Mouse (Mus musculus) stomach, embryonic 15.5 days (tissue): ENCODE measurements around the gene Rbm45. TPM values are rescaled to one million over a fixed set of nuclear protein-coding genes. Genes with fewer than 3 reads are reported as not detected.
A peak's percentile ranks its signal among the peaks of the same experiment; 100 is the strongest.

Experiments used
- ATAC-seq: fragments of 200-750 bp; cut with Nextera tagmentation; 2 replicates; pipeline ENCODE4 v1.8.0; 2017; ENCODE audit warnings: low read depth, moderate number of reproducible peaks, moderate TSS enrichment; ENCODE audit not compliant: insufficient read depth, low FRiP score
- H3K27ac ChIP-seq: fragments of 300-500 bp; sonication (generic); 2 replicates; pipeline ENCODE4 v1.5.1; 2015; ENCODE audit warnings: mild to moderate bottlenecking, inconsistent platforms
- H3K27me3 ChIP-seq: fragments of 300-500 bp; sonication (generic); replicated peaks from 2 replicates; pipeline ENCODE4 v1.6.1; 2015; ENCODE audit warnings: inconsistent platforms
- H3K36me3 ChIP-seq: fragments of 300-500 bp; sonication (generic); 2 replicates; pipeline ENCODE4 v1.6.1; 2015; ENCODE audit warnings: inconsistent platforms
- H3K4me1 ChIP-seq: fragments of 300-500 bp; sonication (generic); 2 replicates; pipeline ENCODE4 v1.6.1; 2015; ENCODE audit warnings: inconsistent platforms
- H3K4me2 ChIP-seq: fragments of 300-500 bp; sonication (generic); 2 replicates; pipeline ENCODE4 v1.6.1; 2015; ENCODE audit warnings: mild to moderate bottlenecking, inconsistent platforms
- H3K4me3 ChIP-seq: fragments of 300-500 bp; sonication (generic); replicated peaks from 2 replicates; pipeline ENCODE4 v1.5.1; 2015; ENCODE audit warnings: inconsistent platforms
- H3K9ac ChIP-seq: fragments of 300-500 bp; sonication (generic); 2 replicates; pipeline ENCODE4 v1.6.1; 2015; ENCODE audit warnings: inconsistent platforms
- H3K9me3 ChIP-seq: fragments of 300-500 bp; sonication (generic); 2 replicates; pipeline ENCODE4 v1.6.1; 2016; ENCODE audit warnings: inconsistent platforms
- WGBS: fragments of 180-500 bp; shearing (Covaris S2); methylation state at CpG from one replicate; pipeline ENCODE4 v1.1.7; 2015; 5-methylcytosine and 5-hydroxymethylcytosine counted together
- polyA plus RNA-seq: library from polyadenylated mRNA; unstranded; fragments of >200 nt; fragmentation: Nextera tagmentation; extraction: Ambion mirVana; gene quantifications from 2 replicates; pipeline ENCODE4 v1.2.1, GENCODE M21; 2015

Gene Rbm45
- polyA plus RNA-seq, 1 experiment from 2014 or later: 14.1 TPM

GRCm38 (mm10) chr2:76360226-76360625 is 9.6 kb upstream of the Rbm45 start, which contains the start of gene Cyct:
Gene Cyct, minus strand, starts transcription at chr2:76360450.
- no peaks in the 10 kb centered on the region for H3K4me1 ChIP-seq
- WGBS: 85% methylated on average over 11 of the region's 11 CpGs
- no peaks in the 10 kb centered on the region for H3K9me3 ChIP-seq
- no peak within 1 kb of the TSS for H3K4me2 ChIP-seq
- no peak within 1 kb of the TSS for H3K9ac ChIP-seq
- H3K4me3 ChIP-seq: no peak within 1 kb of the TSS
- ATAC-seq: no peak
- H3K36me3 ChIP-seq: no peaks in the 10 kb centered on the region
- H3K27ac ChIP-seq: no peak within 1 kb of the TSS
- no peaks in the 10 kb centered on the region for H3K27me3 ChIP-seq

- no peak for ATAC-seq
- H3K4me3 ChIP-seq: no peak overlapping the region
- no peaks in the 10 kb centered on the region for H3K36me3 ChIP-seq
- H3K27me3 ChIP-seq: no peaks in the 10 kb centered on the region
- H3K27ac ChIP-seq: no peak overlapping the region
- no peak overlapping the region for H3K9ac ChIP-seq
- H3K9me3 ChIP-seq: no peaks in the 10 kb centered on the region
- 42% methylated on average over 2 of the region's 2 CpGs for WGBS
- no peaks in the 10 kb centered on the region for H3K4me1 ChIP-seq
- no peak overlapping the region for H3K4me2 ChIP-seq
These were observed 7.7 kb upstream of the Rbm45 start for GRCm38 (mm10) chr2:76362111-76362510.

GRCm38 (mm10) chr2:76365811-76366210 is 4.0 kb upstream of the Rbm45 start:
- no peaks in the 10 kb centered on the region for H3K36me3 ChIP-seq
- peaks cover under 1% of the 10 kb centered on the region; the same call in 1 of the 2 replicates for H3K4me1 ChIP-seq
- 71% methylated on average over 4 of the region's 4 CpGs for WGBS
- H3K4me3 ChIP-seq: no peak overlapping the region
- H3K27ac ChIP-seq: no peak overlapping the region
- no peaks in the 10 kb centered on the region for H3K27me3 ChIP-seq
- no peaks in the 10 kb centered on the region for H3K9me3 ChIP-seq
- no peak overlapping the region for H3K4me2 ChIP-seq
- H3K9ac ChIP-seq: no peak overlapping the region
- no peak for ATAC-seq

GRCm38 (mm10) chr2:76367188-76367922 is 2.4 kb upstream of the Rbm45 start:
- no peak for ATAC-seq
- H3K4me3 ChIP-seq: no peak overlapping the region
- no peaks in the 10 kb centered on the region for H3K27me3 ChIP-seq
- 13% methylated on average over 9 of the region's 9 CpGs for WGBS
- H3K4me1 ChIP-seq: peaks cover 4% of the 10 kb centered on the region; the same call in 1 of the 2 replicates
- H3K27ac ChIP-seq: no peak overlapping the region
- H3K36me3 ChIP-seq: no peaks in the 10 kb centered on the region
- no peak overlapping the region for H3K9ac ChIP-seq
- H3K4me2 ChIP-seq: no peak overlapping the region
- H3K9me3 ChIP-seq: no peaks in the 10 kb centered on the region

- Histone ChIP-seq H3K27ac (no peak overlapping the region; the same call in 1 of the 2 replicates), H3K9me3 (no peaks in the 10 kb centered on the region), H3K36me3 (no peaks in the 10 kb centered on the region; the same call in 1 of the 2 replicates), H3K27me3 (no peaks in the 10 kb centered on the region), H3K4me3 (peak overlapping the region; percentile 100; the same call in 1 of the 2 replicates), H3K4me2 (0 out of 2 replicates have a peak overlapping the region, but pooled peaks have one; percentile 95), H3K9ac (no peak overlapping the region), H3K4me1 (peaks cover 4% of the 10 kb centered on the region; the same call in 1 of the 2 replicates)
- 66% methylated on average over 13 of the region's 13 CpGs for WGBS
- no peak for ATAC-seq
These were observed 723 bp upstream of the Rbm45 start for GRCm38 (mm10) chr2:76368861-76369660.

GRCm38 (mm10) chr2:76370656-76370922 is 805 bp downstream of the Rbm45 start:
- 1% methylated on average over 7 of the region's 7 CpGs for WGBS
- Histone ChIP-seq H3K4me1 (peaks cover 4% of the 10 kb centered on the region; the same call in 1 of the 2 replicates), H3K9ac (peak overlapping the region; percentile 81), H3K9me3 (no peaks in the 10 kb centered on the region), H3K27me3 (no peaks in the 10 kb centered on the region), H3K4me2 (peak overlapping the region; percentile 95), H3K27ac (no peak overlapping the region), H3K4me3 (peak overlapping the region; percentile 100), H3K36me3 (peaks cover 7% of the 10 kb centered on the region; the same call in 1 of the 2 replicates)
- no peak for ATAC-seq

GRCm38 (mm10) chr2:76372244-76372643 is 2.5 kb downstream of the Rbm45 start:
- 74% methylated on average over 4 of the region's 4 CpGs for WGBS

GRCm38 (mm10) chr2:76374544-76375206 is 4.9 kb downstream of the Rbm45 start:
- H3K27me3 ChIP-seq: no peaks in the 10 kb centered on the region
- peaks cover 14% of the 10 kb centered on the region for H3K36me3 ChIP-seq
- no peak overlapping the region for H3K4me3 ChIP-seq
- WGBS: 91% methylated on average over 6 of the region's 6 CpGs
- no peak overlapping the region for H3K27ac ChIP-seq
- ATAC-seq: no peak
- no peak overlapping the region for H3K9ac ChIP-seq
- peaks cover 4% of the 10 kb centered on the region; the same call in 1 of the 2 replicates for H3K4me1 ChIP-seq
- H3K9me3 ChIP-seq: no peaks in the 10 kb centered on the region
- no peak overlapping the region for H3K4me2 ChIP-seq

More at GRCm38 (mm10) chr2:76372244-76372643, 2.5 kb downstream of the Rbm45 start:
- H3K4me2 ChIP-seq: no peak overlapping the region
- no peaks in the 10 kb centered on the region for H3K27me3 ChIP-seq
- peaks cover 4% of the 10 kb centered on the region; the same call in 1 of the 2 replicates for H3K4me1 ChIP-seq
- H3K9ac ChIP-seq: no peak overlapping the region
- no peak for ATAC-seq
- H3K27ac ChIP-seq: no peak overlapping the region
- H3K4me3 ChIP-seq: no peak overlapping the region
- H3K36me3 ChIP-seq: peaks cover 7% of the 10 kb centered on the region; the same call in 1 of the 2 replicates
- H3K9me3 ChIP-seq: no peaks in the 10 kb centered on the region

- Histone ChIP-seq H3K4me2 (no peak overlapping the region), H3K4me1 (no peaks in the 10 kb centered on the region), H3K36me3 (peaks cover 25% of the 10 kb centered on the region), H3K9ac (no peak overlapping the region), H3K27ac (no peak overlapping the region), H3K9me3 (no peaks in the 10 kb centered on the region), H3K27me3 (no peaks in the 10 kb centered on the region), H3K4me3 (no peak overlapping the region)
- ATAC-seq: no peak
- 92% methylated on average over 19 of the region's 19 CpGs for WGBS
These were observed 8.9 kb downstream of the Rbm45 start for GRCm38 (mm10) chr2:76378646-76379045.

- no peak overlapping the region for H3K4me2 ChIP-seq
- no peak overlapping the region for H3K9ac ChIP-seq
- H3K4me3 ChIP-seq: no peak overlapping the region
- no peaks in the 10 kb centered on the region for H3K27me3 ChIP-seq
- 0 out of 2 replicates have a peak, but pooled peaks cover 3% of the 10 kb centered on the region for H3K36me3 ChIP-seq
- ATAC-seq: no peak
- H3K9me3 ChIP-seq: no peaks in the 10 kb centered on the region
- no peaks in the 10 kb centered on the region for H3K4me1 ChIP-seq
- H3K27ac ChIP-seq: no peak overlapping the region
These were observed 16.7 kb downstream of the Rbm45 start for GRCm38 (mm10) chr2:76386531-76386930.

- Histone ChIP-seq H3K4me2 (no peak overlapping the region), H3K27me3 (no peaks in the 10 kb centered on the region), H3K4me1 (no peaks in the 10 kb centered on the region), H3K36me3 (no peaks in the 10 kb centered on the region), H3K4me3 (no peak overlapping the region), H3K27ac (no peak overlapping the region), H3K9ac (no peak overlapping the region), H3K9me3 (no peaks in the 10 kb centered on the region)
- no peak for ATAC-seq
These were observed 30.4 kb downstream of the Rbm45 start for GRCm38 (mm10) chr2:76400178-76400577.
